Mouse (Mus musculus) limb, embryonic 11.5 days (tissue): Measurements from ENCODE around the gene Samd7. TPM values are rescaled to one million over a fixed set of nuclear protein-coding genes. Genes with fewer than 3 reads are reported as not detected.
A peak's percentile ranks its signal among the peaks of the same experiment; 100 is the strongest.

Experiments
- ATAC-seq: fragments of 200-750 bp; cut with Nextera tagmentation; 2 replicates; pipeline ENCODE4 v1.8.0; 2017; ENCODE audit warnings: low read depth; ENCODE audit not compliant: insufficient number of reproducible peaks, low FRiP score, low TSS enrichment
- DNase-seq: peaks from one replicate; pipeline ENCODE4 v3.0.0-alpha.2; 2015; ENCODE audit warnings: low spot score
- H3K27ac ChIP-seq: fragments of 300-500 bp; sonication (generic); replicated peaks from 2 replicates; pipeline ENCODE4 v1.5.1; 2014; ENCODE audit warnings: low read depth, mild to moderate bottlenecking, low read length
- H3K27me3 ChIP-seq: fragments of 300-500 bp; sonication (generic); 2 replicates; pipeline ENCODE4 v1.6.1; 2014; ENCODE audit warnings: mild to moderate bottlenecking, low read length, mixed read lengths; ENCODE audit not compliant: control insufficient read depth, insufficient read depth
- H3K36me3 ChIP-seq: fragments of 300-500 bp; sonication (generic); 2 replicates; pipeline ENCODE4 v1.6.1; 2014; ENCODE audit warnings: mild to moderate bottlenecking, low read length, moderate library complexity, mixed read lengths; ENCODE audit not compliant: control insufficient read depth, insufficient read depth
- H3K4me1 ChIP-seq: fragments of 300-500 bp; sonication (generic); 2 replicates; pipeline ENCODE4 v1.6.1; 2014; ENCODE audit warnings: low read length, mixed read lengths; ENCODE audit not compliant: control insufficient read depth, insufficient read depth
- H3K4me2 ChIP-seq: fragments of 300-500 bp; sonication (generic); 2 replicates; pipeline ENCODE4 v1.6.1; 2014; ENCODE audit warnings: low read depth, mild to moderate bottlenecking, moderate library complexity; ENCODE audit not compliant: severe bottlenecking
- H3K4me3 ChIP-seq: fragments of 300-500 bp; sonication (generic); 2 replicates; pipeline ENCODE4 v1.5.1; 2014; ENCODE audit warnings: low read depth, low read length
- H3K9ac ChIP-seq: fragments of 300-500 bp; sonication (generic); 2 replicates; pipeline ENCODE4 v1.6.1; 2014; ENCODE audit warnings: mild to moderate bottlenecking, low read length
- H3K9me3 ChIP-seq: fragments of 300-500 bp; sonication (generic); 2 replicates; pipeline ENCODE4 v1.6.1; 2016; ENCODE audit warnings: low read length; ENCODE audit not compliant: control insufficient read depth
- WGBS: fragments of 180-500 bp; shearing (Covaris S2); extraction: QIAGEN DNeasy Blood & Tissue Kit; methylation state at CpG from one replicate; pipeline ENCODE4 v1.1.7; 2014; 5-methylcytosine and 5-hydroxymethylcytosine counted together
- polyA plus RNA-seq: library from polyadenylated mRNA; unstranded; fragments of >200 nt; fragmentation: Nextera tagmentation; extraction: Ambion mirVana; gene quantifications from 2 replicates; pipeline ENCODE4 v1.2.1, GENCODE M21; 2014

Samd7 gene
- polyA plus RNA-seq, 1 experiment from 2014 or later: not detected

GRCm38 (mm10) chr3:30793403-30794221, 47.5 kb downstream of the Samd7 start:
- Histone ChIP-seq H3K9me3 (no peaks in the 10 kb centered on the region), H3K36me3 (no peaks in the 10 kb centered on the region), H3K4me2 (peak overlapping the region; percentile 67), H3K4me3 (peak overlapping the region; percentile 94), H3K4me1 (no peaks in the 10 kb centered on the region), H3K27ac (peak overlapping the region; percentile 90), H3K27me3 (no peaks in the 10 kb centered on the region), H3K9ac (peak overlapping the region; percentile 98)
- under 1% methylated on average over 48 of the region's 75 CpGs for WGBS
- DNase-seq (peak; percentile 68), ATAC-seq (peak; percentile 80)

GRCm38 (mm10) chr3:30802171-30802570, 56.1 kb downstream of the Samd7 start:
- 95% methylated on average over 3 of the region's 3 CpGs for WGBS
- no peak overlapping the region for H3K4me2 ChIP-seq
- H3K36me3 ChIP-seq: peaks cover 8% of the 10 kb centered on the region; the same call in 1 of the 2 replicates
- H3K4me3 ChIP-seq: no peak overlapping the region
- no peak overlapping the region for H3K27ac ChIP-seq
- no peak overlapping the region for H3K9ac ChIP-seq
- H3K9me3 ChIP-seq: no peaks in the 10 kb centered on the region
- H3K27me3 ChIP-seq: no peaks in the 10 kb centered on the region
- DNase-seq (no peak), ATAC-seq (no peak)
- H3K4me1 ChIP-seq: no peaks in the 10 kb centered on the region

- WGBS: 84% methylated on average over 3 of the region's 3 CpGs
- Histone ChIP-seq H3K27ac (no peak overlapping the region), H3K27me3 (no peaks in the 10 kb centered on the region), H3K4me1 (no peaks in the 10 kb centered on the region), H3K4me2 (no peak overlapping the region), H3K36me3 (peaks cover 11% of the 10 kb centered on the region), H3K4me3 (no peak overlapping the region), H3K9ac (no peak overlapping the region), H3K9me3 (no peaks in the 10 kb centered on the region)
- no peak for DNase-seq
- ATAC-seq: no peak
These were observed 66.8 kb downstream of the Samd7 start for GRCm38 (mm10) chr3:30812881-30813280.

Other genes with a start within 250 kb of the Samd7 start
- 218 and 228 TPM in 2 replicates for gene Mecom, start 198.3 kb upstream of the Samd7 start, polyA plus RNA-seq
- gene Actrt3, start 146.4 kb upstream of the Samd7 start, polyA plus RNA-seq: 0.24 TPM in 1 of 2 replicates, not detected in the other
- gene Mynn, start 144.2 kb upstream of the Samd7 start, polyA plus RNA-seq: 32.1 and 37.8 TPM in 2 replicates
- gene Lrriq4, start 101.8 kb upstream of the Samd7 start, polyA plus RNA-seq: not detected in 2 replicates
- gene Lrrc34, start 98.4 kb upstream of the Samd7 start, polyA plus RNA-seq: 2.1 and 2.6 TPM in 2 replicates
- gene Lrrc31, start 46.5 kb upstream of the Samd7 start, polyA plus RNA-seq: 0.08 TPM in 1 of 2 replicates, not detected in the other
- gene Sec62, start 46.6 kb downstream of the Samd7 start, polyA plus RNA-seq: 65.0 and 72.1 TPM in 2 replicates
- 0.95 and 0.99 TPM in 2 replicates for gene Gpr160, start 109.7 kb downstream of the Samd7 start, polyA plus RNA-seq
- 4.6 and 5.1 TPM in 2 replicates for gene Phc3, start 223.1 kb downstream of the Samd7 start, polyA plus RNA-seq
- 43.1 TPM in 2 replicates for gene Prkci, start 249.5 kb downstream of the Samd7 start, polyA plus RNA-seq